Mouse (Mus musculus) midbrain, embryonic 14.5 days (tissue): ENCODE data around the gene Ptpn1. TPM values are rescaled to one million over a fixed set of nuclear protein-coding genes. Genes with fewer than 3 reads are reported as not detected.

ENCODE experiments used
- ATAC-seq: fragments of 200-750 bp; cut with Nextera tagmentation; 2 replicates; pipeline ENCODE4 v1.8.0; 2017; ENCODE audit warnings: moderate number of reproducible peaks, moderate library complexity; ENCODE audit not compliant: low FRiP score, low TSS enrichment
- DNase-seq: peaks from one replicate; pipeline ENCODE4 v3.0.0-alpha.2; 2015
- H3K27ac ChIP-seq: fragments of 300-500 bp; sonication (generic); replicated peaks from 2 replicates; pipeline ENCODE4 v1.5.1; 2014; ENCODE audit warnings: mild to moderate bottlenecking, low read depth, low read length, moderate library complexity
- H3K27me3 ChIP-seq: fragments of 300-500 bp; sonication (generic); 2 replicates; pipeline ENCODE4 v1.6.1; 2014; ENCODE audit warnings: low read length, control low read depth, mixed read lengths; ENCODE audit not compliant: control insufficient read depth, insufficient read depth
- H3K36me3 ChIP-seq: fragments of 300-500 bp; sonication (generic); 2 replicates; pipeline ENCODE4 v1.6.1; 2014; ENCODE audit warnings: low read length, control low read depth; ENCODE audit not compliant: control insufficient read depth, insufficient read depth
- H3K4me1 ChIP-seq: fragments of 300-500 bp; sonication (generic); 2 replicates; pipeline ENCODE4 v1.6.1; 2014; ENCODE audit warnings: mild to moderate bottlenecking, antibody characterized with exemption, low read length, control low read depth; ENCODE audit not compliant: control insufficient read depth, insufficient read depth
- H3K4me2 ChIP-seq: fragments of 300-500 bp; sonication (generic); 2 replicates; pipeline ENCODE4 v1.6.1; 2014; ENCODE audit warnings: mild to moderate bottlenecking, low read length, moderate library complexity
- H3K4me3 ChIP-seq: fragments of 300-500 bp; sonication (generic); replicated peaks from 2 replicates; pipeline ENCODE4 v1.5.1; 2014; ENCODE audit warnings: low read depth, low read length
- H3K9ac ChIP-seq: fragments of 300-500 bp; sonication (generic); replicated peaks from 2 replicates; pipeline ENCODE4 v1.6.1; 2014; ENCODE audit warnings: mild to moderate bottlenecking, low read length, moderate library complexity
- H3K9me3 ChIP-seq: fragments of 300-500 bp; sonication (generic); 2 replicates; pipeline ENCODE4 v1.6.1; 2016; ENCODE audit warnings: low read length, control low read depth, mixed read lengths; ENCODE audit not compliant: control insufficient read depth
- WGBS: fragments of 180-500 bp; shearing (Covaris S2); extraction: QIAGEN DNeasy Blood & Tissue Kit; methylation state at CpG from one replicate; pipeline ENCODE4 v1.1.7; 2014; 5-methylcytosine and 5-hydroxymethylcytosine counted together
- polyA plus RNA-seq: library from polyadenylated mRNA; unstranded; fragments of >200 nt; fragmentation: Nextera tagmentation; extraction: Ambion mirVana; gene quantifications from 2 replicates; pipeline ENCODE4 v1.2.1, GENCODE M21; 2014

Ptpn1 gene
- polyA plus RNA-seq, 1 experiment from 2014 or later: 81.9 TPM

DNA sequence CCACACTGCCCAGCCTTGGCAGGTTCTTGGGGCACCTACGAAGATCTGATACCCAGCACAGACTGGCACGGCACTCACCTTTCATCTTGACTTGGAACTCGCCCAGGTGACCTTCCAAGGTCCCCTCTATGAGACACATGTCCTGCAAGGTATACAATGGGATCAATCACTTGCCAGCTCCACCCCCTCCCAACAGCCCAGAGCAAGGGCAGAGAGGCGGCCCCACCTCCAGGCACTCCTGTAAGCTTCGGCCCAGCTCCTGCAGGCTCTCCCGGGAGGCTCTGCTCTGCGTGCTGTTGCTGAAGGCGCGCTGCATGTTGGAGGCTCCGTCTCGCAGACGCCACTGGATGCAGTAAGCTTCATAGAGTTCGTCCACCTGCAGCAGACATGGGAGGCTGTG, 61.4 kb downstream of the Ptpn1 start:
- Histone ChIP-seq H3K27me3 (no peaks in the 10 kb centered on the region), H3K4me1 (no peaks in the 10 kb centered on the region), H3K4me2 (no peak overlapping the region), H3K27ac (no peak overlapping the region), H3K9me3 (no peaks in the 10 kb centered on the region), H3K9ac (no peak overlapping the region), H3K4me3 (no peak overlapping the region), H3K36me3 (no peaks in the 10 kb centered on the region)
- ATAC-seq: no peak
- 64% methylated on average over 13 of the region's 13 CpGs for WGBS
- DNase-seq: no peak

DNA sequence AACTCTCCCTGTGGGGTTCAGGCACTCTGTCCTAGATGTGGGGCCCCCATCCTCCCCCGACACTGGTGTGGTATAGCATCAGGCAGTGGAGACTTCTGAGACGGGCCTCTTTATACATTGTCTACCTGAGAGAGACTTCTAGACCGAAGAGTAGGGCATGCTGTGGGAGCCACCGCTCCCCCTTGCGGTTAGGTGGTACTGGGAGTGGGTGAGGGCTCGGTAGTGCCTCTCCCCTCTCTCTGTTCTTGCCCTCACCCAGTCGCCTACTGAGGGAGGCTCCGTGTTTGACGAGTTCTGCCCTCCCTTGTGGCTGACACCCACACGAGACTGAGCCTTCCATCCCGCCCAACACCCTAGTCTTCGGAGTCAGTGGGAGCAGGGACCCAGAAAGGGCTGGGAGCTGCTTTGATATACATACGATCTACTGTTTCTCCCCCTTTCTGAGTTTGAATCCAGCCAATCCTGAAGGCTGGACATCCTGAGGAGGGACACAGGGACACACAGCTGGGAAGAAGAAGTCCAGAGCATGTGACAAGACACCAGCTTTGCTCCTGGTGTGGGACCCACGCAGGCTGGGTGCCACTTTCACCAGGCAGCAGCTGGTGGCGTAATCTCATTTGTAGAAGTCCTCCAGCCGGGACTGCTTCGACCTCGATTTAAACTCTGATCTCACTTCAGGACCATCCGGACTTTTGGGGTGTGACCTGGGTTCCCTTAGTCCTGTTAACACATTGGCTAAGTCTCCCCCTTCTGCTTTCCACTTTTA, 64.2 kb downstream of the Ptpn1 start:
- no peak overlapping the region for H3K4me2 ChIP-seq
- H3K9me3 ChIP-seq: peaks cover 6% of the 10 kb centered on the region
- H3K9ac ChIP-seq: no peak overlapping the region
- H3K4me1 ChIP-seq: no peaks in the 10 kb centered on the region
- H3K36me3 ChIP-seq: no peaks in the 10 kb centered on the region
- DNase-seq: no peak
- no peaks in the 10 kb centered on the region for H3K27me3 ChIP-seq
- ATAC-seq: no peak
- no peak overlapping the region for H3K4me3 ChIP-seq
- H3K27ac ChIP-seq: no peak overlapping the region
- 67% methylated on average over 19 of the region's 19 CpGs for WGBS

- ATAC-seq (no peak), DNase-seq (no peak)
- H3K27me3 ChIP-seq: no peaks in the 10 kb centered on the region
- H3K4me3 ChIP-seq: no peak overlapping the region
- peaks cover 6% of the 10 kb centered on the region for H3K9me3 ChIP-seq
- WGBS: 55% methylated on average over 8 of the region's 8 CpGs
- H3K4me1 ChIP-seq: no peaks in the 10 kb centered on the region
- H3K4me2 ChIP-seq: no peak overlapping the region
- no peak overlapping the region for H3K9ac ChIP-seq
- no peaks in the 10 kb centered on the region for H3K36me3 ChIP-seq
- H3K27ac ChIP-seq: no peak overlapping the region
Measured at GRCm38 (mm10) chr2:167996672-167997215, 64.9 kb downstream of the Ptpn1 start.

DNA sequence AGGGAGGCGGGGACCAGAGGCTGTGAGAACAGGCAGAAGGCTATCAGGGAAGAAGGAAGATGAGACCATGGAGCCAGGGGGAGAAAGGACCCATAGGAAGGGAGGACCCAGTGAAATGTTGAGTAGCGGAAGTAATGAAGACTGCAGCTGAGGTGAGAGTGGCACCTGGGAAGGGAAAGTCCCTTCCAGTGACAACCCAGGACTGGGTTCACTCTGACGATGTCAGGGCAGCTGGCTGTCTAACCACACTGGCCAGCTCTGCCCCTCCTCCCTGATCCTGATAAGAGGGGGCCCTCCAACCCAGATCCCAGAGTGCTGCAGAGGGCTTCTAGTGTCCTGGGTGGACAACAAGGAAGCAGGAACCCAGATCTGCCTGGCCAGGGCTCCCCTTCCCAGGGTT, 65.7 kb downstream of the Ptpn1 start:
- DNase-seq (no peak), ATAC-seq (no peak)
- no peak overlapping the region for H3K4me2 ChIP-seq
- peaks cover 6% of the 10 kb centered on the region for H3K9me3 ChIP-seq
- H3K36me3 ChIP-seq: no peaks in the 10 kb centered on the region
- no peak overlapping the region for H3K9ac ChIP-seq
- no peak overlapping the region for H3K27ac ChIP-seq
- no peaks in the 10 kb centered on the region for H3K27me3 ChIP-seq
- H3K4me3 ChIP-seq: no peak overlapping the region
- no peaks in the 10 kb centered on the region for H3K4me1 ChIP-seq
- WGBS: 78% methylated on average over 3 of the region's 3 CpGs

GRCm38 (mm10) chr2:167999145-167999743, 67.4 kb downstream of the Ptpn1 start:
- Histone ChIP-seq H3K36me3 (no peaks in the 10 kb centered on the region), H3K9me3 (peaks cover 6% of the 10 kb centered on the region), H3K27ac (no peak overlapping the region), H3K4me1 (no peaks in the 10 kb centered on the region), H3K4me2 (no peak overlapping the region), H3K4me3 (no peak overlapping the region), H3K27me3 (no peaks in the 10 kb centered on the region), H3K9ac (no peak overlapping the region)
- ATAC-seq: no peak
- 58% methylated on average over 3 of the region's 3 CpGs for WGBS
- no peak for DNase-seq

DNA sequence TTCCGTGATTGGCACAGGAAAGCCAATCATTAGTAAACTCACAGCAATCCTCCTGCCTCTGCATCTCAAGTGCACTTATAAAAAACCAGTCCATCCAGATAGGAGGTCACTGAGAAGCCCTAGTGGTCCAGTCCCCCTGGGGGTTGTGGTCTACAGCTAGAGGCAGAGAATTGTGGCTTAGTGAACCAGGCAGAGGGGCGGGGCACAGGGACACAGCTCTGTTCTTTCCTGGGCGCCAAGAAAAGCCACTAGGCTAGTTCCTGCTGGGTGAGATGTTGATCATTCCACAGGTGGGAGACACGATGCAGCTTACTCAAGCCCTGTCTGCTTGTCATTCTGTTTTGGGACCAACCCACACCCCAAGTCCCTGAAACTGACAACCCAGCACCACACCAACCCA, 70.3 kb downstream of the Ptpn1 start:
- H3K9ac ChIP-seq: no peak overlapping the region
- H3K27me3 ChIP-seq: no peaks in the 10 kb centered on the region
- no peaks in the 10 kb centered on the region for H3K4me1 ChIP-seq
- H3K9me3 ChIP-seq: peaks cover 6% of the 10 kb centered on the region
- H3K27ac ChIP-seq: no peak overlapping the region
- ATAC-seq (no peak), DNase-seq (no peak)
- WGBS: 54% methylated on average over 4 of the region's 4 CpGs
- no peak overlapping the region for H3K4me2 ChIP-seq
- no peak overlapping the region for H3K4me3 ChIP-seq
- no peaks in the 10 kb centered on the region for H3K36me3 ChIP-seq

- DNase-seq (no peak), ATAC-seq (no peak)
- Histone ChIP-seq H3K27ac (no peak overlapping the region), H3K4me1 (no peaks in the 10 kb centered on the region), H3K4me2 (no peak overlapping the region), H3K9me3 (peaks cover 6% of the 10 kb centered on the region), H3K36me3 (no peaks in the 10 kb centered on the region), H3K9ac (no peak overlapping the region), H3K27me3 (no peaks in the 10 kb centered on the region), H3K4me3 (no peak overlapping the region)
- WGBS: 68% methylated on average over 2 of the region's 2 CpGs
Measured at GRCm38 (mm10) chr2:168002884-168003283, 71.0 kb downstream of the Ptpn1 start.

- Histone ChIP-seq H3K9ac (no peak overlapping the region), H3K36me3 (no peaks in the 10 kb centered on the region), H3K4me2 (no peak overlapping the region), H3K9me3 (peaks cover 6% of the 10 kb centered on the region), H3K4me3 (no peak overlapping the region), H3K4me1 (no peaks in the 10 kb centered on the region), H3K27ac (no peak overlapping the region; the same call in 1 of the 2 replicates), H3K27me3 (no peaks in the 10 kb centered on the region)
- ATAC-seq (no peak), DNase-seq (no peak)
- WGBS: 58% methylated on average over 12 of the region's 12 CpGs
Measured at GRCm38 (mm10) chr2:168003431-168003830, 71.6 kb downstream of the Ptpn1 start.

GRCm38 (mm10) chr2:168004369-168004768, 72.5 kb downstream of the Ptpn1 start:
- ATAC-seq: no peak
- Histone ChIP-seq H3K4me3 (no peak overlapping the region), H3K27me3 (no peaks in the 10 kb centered on the region), H3K9me3 (peaks cover 6% of the 10 kb centered on the region), H3K36me3 (no peaks in the 10 kb centered on the region), H3K4me2 (no peak overlapping the region), H3K4me1 (no peaks in the 10 kb centered on the region), H3K27ac (no peak overlapping the region), H3K9ac (no peak overlapping the region)
- WGBS: 52% methylated on average over 2 of the region's 2 CpGs
- no peak for DNase-seq
